Mouse (Mus musculus) MEL (cell line): ENCODE measurements around the gene Stap2.

Source experiments
- CTCF ChIP-seq, 3 experiments: IDR thresholded peaks in 2 of 3; conservative IDR thresholded peaks in 1 of 3; 2 replicates each; pipeline ENCODE4 v1.5.1; 2011 to 2012; ENCODE audit warnings: low read length in 3 of 3, low read depth in 2 of 3, mild to moderate bottlenecking in 2 of 3, improper control_type of control experiment in 1 of 3, inconsistent platforms in 1 of 3, mixed read lengths in 1 of 3, moderate library complexity in 1 of 3; ENCODE audit not compliant: control insufficient read depth in 1 of 3, insufficient read depth in 1 of 3, poor library complexity in 1 of 3, severe bottlenecking in 1 of 3
- JUND ChIP-seq: IDR thresholded peaks from 2 replicates; pipeline ENCODE4 v1.6.1; 2011; ENCODE audit warnings: low read depth, mild to moderate bottlenecking, improper control_type of control experiment, low read length
- NRF1 ChIP-seq: IDR thresholded peaks from 2 replicates; pipeline ENCODE4 v1.6.1; 2014; ENCODE audit warnings: low read depth, mild to moderate bottlenecking, inconsistent platforms, low read length, improper control_type of control experiment, moderate library complexity; ENCODE audit not compliant: poor library complexity, insufficient read depth, severe bottlenecking
- POLR2A ChIP-seq, 2 experiments: IDR thresholded peaks; 2 replicates each; pipeline ENCODE4 v1.6.1; 2011 to 2012; ENCODE audit warnings: low read length in 2 of 2, mild to moderate bottlenecking in 2 of 2, control low read depth in 1 of 2, improper control_type of control experiment in 1 of 2, low read depth in 1 of 2, moderate library complexity in 1 of 2; ENCODE audit not compliant: control insufficient read depth in 1 of 2, insufficient read depth in 1 of 2, poor library complexity in 1 of 2

DNA sequence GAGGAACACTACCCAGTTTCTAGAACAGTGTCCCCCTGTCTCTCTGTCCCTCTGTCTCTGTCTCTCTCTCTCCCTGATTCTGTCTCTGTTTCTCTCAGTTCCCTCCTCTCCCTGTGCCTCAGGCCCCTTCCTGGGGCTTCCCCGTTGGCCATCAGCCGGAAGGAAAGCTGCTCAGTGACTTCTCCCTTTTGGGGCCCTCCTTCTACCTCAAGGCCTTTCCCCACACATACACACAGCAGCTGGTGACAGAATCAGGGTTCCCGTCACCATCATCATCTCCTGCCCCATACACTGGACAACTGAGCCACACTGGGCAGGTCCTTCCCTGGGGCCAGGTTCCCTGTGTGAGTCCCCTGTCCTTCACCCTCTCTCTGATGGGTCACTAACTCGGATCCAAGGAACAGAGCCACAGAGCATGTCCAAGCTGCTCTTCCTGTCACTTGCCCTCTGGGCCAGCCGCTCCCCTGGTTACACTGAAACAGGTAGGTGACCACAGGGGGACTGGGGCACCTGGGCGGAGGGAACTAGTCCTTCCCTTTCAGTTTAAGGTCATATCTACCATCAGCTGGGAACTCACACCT, 52.8 kb downstream of the Stap2 start, which contains the start of gene Ebi3:
- TF ChIP-seq POLR2A (IDR thresholded peaks at IDR 0.05; ENCODE audit: control insufficient read depth in 1 of 2, insufficient read depth in 1 of 2, low read depth in 1 of 2, low read length in 2 of 2, poor library complexity in 1 of 2) (no peak), CTCF (IDR thresholded peaks at IDR 0.05 in 2 of 3, conservative IDR thresholded peaks at IDR 0.05 in 1 of 3; ENCODE audit: control insufficient read depth in 1 of 3, insufficient read depth in 1 of 3, low read depth in 2 of 3, low read length in 3 of 3, poor library complexity in 1 of 3, severe bottlenecking in 1 of 3) (no peak), JUND (no peak), NRF1 (no peak)
